Mouse (Mus musculus) mouse trophoblast stem cell (cell line): ENCODE results near the gene Znhit3.
"Not testable (repeated sequence)": the region's sequence is repeated elsewhere in the genome, so short reads cannot be mapped to it uniquely, and the experiment has no call there.

ENCODE experiments used
- in situ Hi-C, 2 experiments: fragments of 300-500 bp; cut with MseI, MboI; formaldehyde crosslinking; loops; 2 replicates in 1 of 2; 3 replicates in 1 of 2; pipeline ENCODE4 v1.15.1; 2025

Gene Znhit3

DNA sequence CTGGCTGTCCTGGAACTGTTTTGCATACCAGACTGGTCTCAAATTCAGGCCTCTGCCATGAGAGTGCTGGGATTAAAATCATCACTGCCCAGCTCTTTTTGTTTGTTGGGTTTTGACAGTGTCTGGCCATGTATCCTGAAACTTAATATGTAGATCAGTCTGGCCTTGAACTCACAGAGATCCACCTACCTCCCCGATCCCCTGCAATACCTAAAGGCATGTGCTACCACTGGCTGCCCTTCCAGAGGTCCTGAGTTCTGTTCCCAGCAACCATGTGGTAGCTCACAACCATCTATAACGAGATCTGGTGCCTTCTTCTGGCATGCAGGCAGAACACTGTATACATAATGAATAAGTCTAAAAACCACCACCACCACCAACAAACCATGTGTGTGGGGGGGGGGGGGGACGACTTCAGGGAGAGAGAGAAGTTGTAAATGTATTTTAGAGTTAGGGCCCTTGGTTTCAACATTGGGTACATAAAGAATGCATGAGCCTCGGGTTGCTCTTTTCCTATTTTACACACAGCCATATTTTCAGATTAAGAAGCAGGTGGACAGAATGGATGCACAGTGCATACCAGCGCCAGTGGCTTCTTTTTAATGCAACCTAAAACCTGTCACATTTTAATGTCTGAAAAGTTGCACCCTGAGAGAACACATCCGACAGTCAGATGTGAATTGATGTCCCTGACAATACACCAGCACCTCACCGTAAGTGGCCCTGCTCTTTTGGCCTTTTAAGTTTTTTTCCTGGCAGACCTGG is 37.0 kb downstream of the Znhit3 start:
- in situ Hi-C loops = no loop called here

DNA sequence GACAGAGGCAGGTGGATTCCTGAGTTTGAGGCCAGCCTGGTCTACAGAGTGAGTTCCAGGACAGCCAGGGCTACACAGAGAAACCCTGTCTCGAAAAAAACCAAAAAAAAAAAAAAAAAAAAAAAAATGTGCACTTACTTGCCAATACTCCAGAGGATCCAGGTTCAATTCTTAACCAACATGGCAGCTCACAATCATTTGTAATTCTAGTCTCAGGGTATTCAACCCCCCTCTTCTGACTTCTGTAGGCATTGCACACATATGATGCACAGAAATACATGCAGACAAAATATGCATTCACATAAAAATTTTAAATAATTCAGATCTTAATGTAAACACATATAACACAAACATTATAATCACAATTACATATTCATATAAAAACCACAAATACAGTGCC is 40.1 kb downstream of the Znhit3 start:
- in situ Hi-C loops = not testable (repeated sequence)

DNA sequence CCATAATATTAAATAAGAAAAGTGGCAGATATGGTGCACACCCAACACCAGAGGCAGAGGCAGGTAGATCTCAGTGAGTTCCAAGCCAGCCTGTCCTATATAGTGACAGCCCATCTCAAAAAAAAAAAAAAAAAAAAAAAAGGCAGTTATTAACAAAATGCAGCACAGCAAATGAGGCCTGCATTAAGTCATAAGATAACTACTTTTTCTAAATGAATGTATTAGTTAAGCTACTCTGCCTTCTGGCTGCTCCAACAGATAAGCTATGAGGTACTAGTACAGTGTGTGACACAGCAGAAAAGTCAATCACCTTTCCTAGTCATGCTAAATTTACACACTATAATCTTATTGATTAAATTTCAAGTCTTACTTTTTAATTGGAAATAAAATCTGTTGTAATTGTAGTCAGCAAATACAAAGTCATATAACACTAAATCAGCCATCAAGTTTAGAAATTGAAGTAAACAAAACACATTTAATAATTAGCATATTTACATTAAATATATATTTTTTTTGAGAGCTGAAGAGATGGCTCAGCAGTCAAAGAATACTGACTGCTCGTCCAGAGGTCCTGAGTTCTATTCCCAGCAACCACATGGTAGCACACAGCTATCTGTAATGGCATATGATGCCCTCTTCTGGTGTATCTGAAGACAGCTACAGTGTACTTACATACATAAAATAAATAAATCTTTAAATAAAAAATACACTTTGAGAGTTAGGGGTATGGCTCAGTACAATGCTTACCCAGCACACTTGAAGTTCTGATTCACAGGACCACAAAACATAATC is 42.9 kb downstream of the Znhit3 start:
- in situ Hi-C loops = no loop called here

DNA sequence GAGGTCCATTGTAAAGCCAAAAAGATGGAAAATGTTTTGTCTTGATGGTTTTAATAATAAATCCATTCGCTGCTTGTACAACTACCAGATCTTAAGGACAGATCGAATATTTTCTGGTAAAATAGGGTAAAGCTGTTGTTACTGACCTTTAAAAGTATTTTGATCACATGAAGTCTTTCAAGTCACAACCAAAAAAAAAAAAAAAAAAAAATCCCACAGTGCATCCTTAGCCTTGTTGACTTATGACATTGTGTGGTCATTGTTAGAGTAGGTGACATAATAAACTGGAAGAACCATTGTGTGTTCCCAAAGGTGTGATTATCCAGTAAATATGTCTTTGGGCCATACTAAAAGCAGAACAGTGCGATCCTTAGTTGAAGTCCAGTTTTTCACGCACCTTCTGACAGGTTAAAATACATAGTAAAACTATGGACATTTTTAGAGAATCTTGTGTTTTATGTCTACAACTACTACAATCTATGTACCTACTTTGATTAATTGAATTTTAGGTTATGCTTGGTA is 44.6 kb downstream of the Znhit3 start:
- in situ Hi-C loops = no loop called here

DNA sequence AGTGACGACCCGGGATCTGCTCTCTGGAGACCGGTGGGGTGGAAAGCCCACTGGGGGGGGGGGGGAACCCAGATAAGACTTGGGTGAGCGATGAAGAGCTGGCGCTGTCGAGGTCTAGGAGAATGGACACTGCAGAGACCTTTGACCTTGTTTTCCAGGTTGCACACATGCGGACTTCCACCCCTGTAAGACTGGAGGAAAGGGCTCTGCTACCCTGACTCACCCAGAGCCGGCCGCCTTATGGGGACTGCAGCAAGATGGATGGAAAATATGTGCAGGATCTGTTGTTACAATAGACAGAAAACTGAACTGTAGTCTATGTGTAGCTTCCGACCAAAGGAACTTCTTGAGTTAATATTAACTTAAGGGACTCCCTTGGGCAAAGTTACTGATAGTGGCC is 45.1 kb downstream of the Znhit3 start:
- in situ Hi-C loops = no loop called here

DNA sequence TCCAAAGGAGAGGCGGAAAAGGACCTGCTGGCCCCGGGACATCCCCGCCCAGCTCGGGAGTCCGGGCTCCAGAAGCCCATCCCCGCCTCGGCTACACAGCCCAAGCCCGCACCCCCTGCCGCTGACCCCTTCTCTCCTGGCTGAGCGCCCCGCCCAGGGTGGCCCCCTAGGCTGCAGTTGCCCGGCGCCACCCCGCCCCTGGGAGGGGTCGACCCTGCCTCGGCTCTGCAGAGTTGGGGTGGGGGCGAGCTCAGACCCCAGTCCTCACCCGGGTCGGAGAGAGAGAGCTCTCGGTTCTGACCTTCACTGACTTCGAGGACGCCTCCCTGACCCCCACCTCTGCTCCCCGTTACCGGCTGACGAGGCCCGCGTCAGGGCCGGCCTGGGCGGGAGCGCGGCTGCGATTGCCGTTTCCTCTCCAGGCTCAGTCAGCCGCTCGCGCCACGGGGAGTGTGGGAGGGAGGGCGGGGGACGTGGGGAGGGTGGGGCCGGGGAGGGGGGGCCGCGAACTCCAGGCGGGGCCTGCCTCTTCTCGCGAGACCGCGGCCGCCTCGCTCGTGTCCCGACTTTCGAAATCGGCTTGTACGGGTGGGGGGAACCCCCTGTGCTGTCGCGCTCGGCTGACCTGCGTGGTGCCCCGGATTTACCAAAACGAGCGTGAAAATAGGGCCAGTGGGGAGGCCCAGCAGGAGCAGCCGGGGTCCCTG is 45.7 kb downstream of the Znhit3 start, which contains the start of gene Ggnbp2:
Gene Ggnbp2 (minus strand): TSS at position 481 of the 707 bp plus-strand sequence.
- in situ Hi-C loops = no loop called here

DNA sequence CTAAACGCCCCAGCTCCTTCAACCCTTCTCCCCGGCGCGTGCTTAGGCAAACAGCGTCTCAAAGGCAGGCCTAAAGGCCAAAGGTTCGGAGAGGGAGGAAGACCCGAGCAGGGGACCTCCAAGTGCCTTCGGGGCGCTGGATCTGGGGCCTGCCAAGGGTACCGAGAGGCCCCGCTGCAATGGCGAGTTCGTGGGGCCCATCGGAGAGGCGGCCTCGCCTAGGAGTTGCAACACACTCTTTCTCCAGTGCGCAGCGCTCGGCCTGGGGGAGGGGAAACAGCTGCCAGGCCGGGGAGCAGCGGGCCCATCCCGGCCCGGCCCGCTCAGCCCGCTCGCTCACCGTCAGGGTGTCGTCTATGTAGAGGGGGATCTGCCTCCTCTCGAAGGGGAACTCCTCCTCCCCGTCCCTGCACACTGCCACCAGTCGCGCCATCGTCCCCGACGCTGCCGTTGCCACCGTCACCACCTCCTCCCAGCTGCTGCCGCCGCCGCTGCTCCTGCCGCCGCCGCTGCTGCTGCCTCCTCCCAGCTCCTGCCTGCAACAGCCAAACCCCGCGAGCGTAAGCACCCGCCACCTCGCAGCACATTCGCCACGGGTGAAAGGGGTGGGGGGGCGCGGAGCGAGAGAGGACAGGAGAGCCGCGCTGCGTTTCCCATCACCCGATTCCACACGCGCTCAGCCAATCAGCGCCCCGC is 46.5 kb downstream of the Znhit3 start:
- in situ Hi-C loops = no loop called here

DNA sequence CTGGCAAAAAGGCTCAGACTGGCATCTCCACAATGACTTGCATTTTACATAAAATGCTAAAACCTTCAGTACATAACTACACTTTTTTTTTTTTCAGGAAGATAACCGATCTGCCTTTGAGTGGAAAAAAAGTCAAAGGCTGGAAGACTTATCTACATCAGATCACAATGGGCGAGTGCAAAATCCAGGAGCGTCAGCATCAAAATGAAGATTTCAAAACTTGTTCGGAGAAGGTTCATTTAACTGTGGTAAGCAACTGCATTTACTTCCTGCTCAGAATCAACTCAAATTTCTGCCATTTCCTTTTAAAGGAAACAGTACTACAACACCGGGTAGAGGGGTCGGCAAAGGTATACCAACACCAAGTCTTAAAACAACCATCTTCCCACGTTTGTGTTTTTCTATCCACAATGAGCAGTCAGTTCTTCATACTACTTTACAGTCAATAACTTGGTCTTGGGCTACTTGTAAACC is 47.3 kb downstream of the Znhit3 start:
- in situ Hi-C loops = no loop called here

DNA sequence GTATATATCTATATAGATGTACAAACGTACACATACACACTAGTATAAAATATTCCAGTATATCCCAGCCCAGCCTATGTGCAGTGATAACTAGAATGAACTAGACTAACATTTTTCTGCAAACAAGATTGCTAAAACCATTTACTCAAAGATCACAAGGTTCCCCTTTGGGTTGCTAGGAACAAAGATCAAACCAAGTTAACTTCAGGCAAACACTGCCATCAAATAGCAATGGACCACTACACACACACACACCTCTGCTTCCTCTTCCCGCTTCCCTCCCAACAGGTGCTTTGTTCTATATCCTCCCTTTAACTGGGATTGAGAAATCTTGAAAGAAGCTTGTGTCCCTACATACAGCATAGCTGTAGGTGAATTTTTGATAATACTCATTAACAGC is 48.6 kb downstream of the Znhit3 start:
- in situ Hi-C loops = no loop called here

DNA sequence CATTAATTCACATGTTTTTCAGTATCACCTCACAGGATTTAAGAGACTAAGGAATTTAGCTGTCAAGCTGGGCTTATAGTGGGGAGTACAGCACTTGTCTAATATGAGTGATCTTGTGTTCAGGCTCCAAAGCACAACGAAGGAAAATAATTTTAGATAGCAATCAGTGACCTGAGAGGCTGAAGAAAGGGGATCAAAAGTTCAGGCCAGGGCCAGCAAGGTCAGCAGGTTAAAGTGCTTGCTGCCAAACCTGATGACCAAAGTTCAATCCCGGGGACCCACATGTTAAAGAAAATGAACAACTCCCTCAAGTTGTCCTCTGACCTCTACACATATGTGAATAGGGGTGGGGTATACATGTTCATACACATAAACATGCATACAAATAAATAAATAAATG is 50.9 kb downstream of the Znhit3 start:
- in situ Hi-C loops = no loop called here
